Mouse (Mus musculus) left cerebral cortex, adult 18-20 months (tissue): Measurements from ENCODE around the gene Psors1c2. TPM values are rescaled to one million over a fixed set of nuclear protein-coding genes. Genes with fewer than 3 reads are reported as not detected.
"Not testable (repeated sequence)": the region's sequence is repeated elsewhere in the genome, so short reads cannot be mapped to it uniquely, and the experiment has no call there.

ENCODE experiments used
- DNase-seq, 2 experiments: peaks; one replicate each; pipeline ENCODE4 v3.0.0; 2021 to 2022; ENCODE audit warnings: low spot score in 2 of 2, mixed read lengths in 1 of 2
- long read RNA-seq, 2 experiments: library from polyadenylated mRNA; stranded (forward); transcript quantifications; one replicate each; pipeline ENCODE4 v2.0.0; 2021
- total RNA-seq, 2 experiments: library from RNA; stranded (reverse); gene quantifications; 2 replicates each; pipeline ENCODE4 v1.2.3; 2021

Psors1c2 gene
- under 1 TPM; 0.44 to 0.84 TPM for total RNA-seq
- long read RNA-seq, experiment 1: 0 reads
- long read RNA-seq, experiment 2, partial matches to known transcripts: 0 of 1 reads
- long read RNA-seq, experiment 2, other reads (novel, unspliced or antisense): 0 of 1 reads

- DNase-seq: no peak
Measured at GRCm38 (mm10) chr17:35532901-35533300, at the start of gene Psors1c2. Gene Psors1c2, plus strand, starts transcription at chr17:35533201.

GRCm38 (mm10) chr17:35484066-35484465 is 48.9 kb upstream of the Psors1c2 start:
- DNase-seq: peak; percentile 54 to 66

GRCm38 (mm10) chr17:35485702-35486101 is 47.3 kb upstream of the Psors1c2 start:
- DNase-seq: no peak

GRCm38 (mm10) chr17:35486726-35487125 is 46.3 kb upstream of the Psors1c2 start:
- no peak for DNase-seq

GRCm38 (mm10) chr17:35488041-35488440 is 45.0 kb upstream of the Psors1c2 start:
- no peak for DNase-seq

- DNase-seq: no peak
Measured at GRCm38 (mm10) chr17:35490320-35490719, 42.7 kb upstream of the Psors1c2 start.

GRCm38 (mm10) chr17:35497124-35497523 is 35.9 kb upstream of the Psors1c2 start:
- no peak for DNase-seq

GRCm38 (mm10) chr17:35502226-35502625 is 30.8 kb upstream of the Psors1c2 start:
- no peak for DNase-seq

GRCm38 (mm10) chr17:35502762-35503161 is 30.2 kb upstream of the Psors1c2 start:
- no peak for DNase-seq

GRCm38 (mm10) chr17:35503849-35504248 is 29.2 kb upstream of the Psors1c2 start:
- DNase-seq: no peak

GRCm38 (mm10) chr17:35504628-35505481 is 28.1 kb upstream of the Psors1c2 start:
- DNase-seq: no peak

GRCm38 (mm10) chr17:35505776-35506175 is 27.2 kb upstream of the Psors1c2 start, which contains the start of gene Pou5f1:
Gene Pou5f1, plus strand, starts transcription at chr17:35506018.
- DNase-seq: no peak

GRCm38 (mm10) chr17:35506881-35507280 is 26.1 kb upstream of the Psors1c2 start:
- no peak for DNase-seq

GRCm38 (mm10) chr17:35507556-35508260 is 25.3 kb upstream of the Psors1c2 start:
- DNase-seq: no peak

- not testable (repeated sequence) for DNase-seq
Measured at GRCm38 (mm10) chr17:35508279-35508678, 24.7 kb upstream of the Psors1c2 start.

GRCm38 (mm10) chr17:35509284-35509683 is 23.7 kb upstream of the Psors1c2 start:
- DNase-seq: no peak

GRCm38 (mm10) chr17:35512916-35513626 is 19.9 kb upstream of the Psors1c2 start:
- DNase-seq: no peak

GRCm38 (mm10) chr17:35513886-35514285 is 19.1 kb upstream of the Psors1c2 start:
- DNase-seq: peak; percentile 52 to 79

- no peak for DNase-seq
Measured at GRCm38 (mm10) chr17:35514756-35515155, 18.2 kb upstream of the Psors1c2 start.

GRCm38 (mm10) chr17:35515911-35516640 is 16.9 kb upstream of the Psors1c2 start:
- DNase-seq: no peak
